Mouse (Mus musculus): Measurements from ENCODE around the gene Dnm3.

- TF ChIP-seq CTCF (IDR thresholded peaks at IDR 0.05; ENCODE audit: insufficient read depth, low read length) (no peak), POLR2A (IDR thresholded peaks at IDR 0.05; ENCODE audit: borderline replicate concordance, extremely low read depth, low read depth, low read length) (no peak)
Measured at GRCm38 (mm10) chr1:162346456-162347011, 131.3 kb downstream of the Dnm3 start.

All from lung, adult 2 months (tissue).